Mouse (Mus musculus) hindbrain, embryonic 12.5 days (tissue): ENCODE data around the gene Rhobtb1. TPM values are rescaled to one million over a fixed set of nuclear protein-coding genes. Genes with fewer than 3 reads are reported as not detected.

Experiments used
- ATAC-seq: fragments of 200-750 bp; cut with Nextera tagmentation; 2 replicates; pipeline ENCODE4 v1.8.0; 2017; ENCODE audit warnings: moderate TSS enrichment; ENCODE audit not compliant: low FRiP score
- H3K27ac ChIP-seq: fragments of 300-500 bp; sonication (generic); 2 replicates; pipeline ENCODE4 v1.5.1; 2016; ENCODE audit warnings: mild to moderate bottlenecking
- H3K27me3 ChIP-seq: fragments of 300-500 bp; sonication (generic); 2 replicates; pipeline ENCODE4 v1.6.1; 2016; ENCODE audit warnings: mild to moderate bottlenecking
- H3K36me3 ChIP-seq: fragments of 300-500 bp; sonication (generic); 2 replicates; pipeline ENCODE4 v1.6.1; 2016; ENCODE audit warnings: mild to moderate bottlenecking
- H3K4me1 ChIP-seq: fragments of 300-500 bp; sonication (generic); 2 replicates; pipeline ENCODE4 v1.6.1; 2016
- H3K4me2 ChIP-seq: fragments of 300-500 bp; sonication (generic); replicated peaks from 2 replicates; pipeline ENCODE4 v1.6.1; 2016; ENCODE audit warnings: mild to moderate bottlenecking
- H3K4me3 ChIP-seq: fragments of 300-500 bp; sonication (generic); 2 replicates; pipeline ENCODE4 v1.5.1; 2016; ENCODE audit warnings: mild to moderate bottlenecking
- H3K9ac ChIP-seq: fragments of 300-500 bp; sonication (generic); 2 replicates; pipeline ENCODE4 v1.6.1; 2016; ENCODE audit warnings: mild to moderate bottlenecking, moderate library complexity
- H3K9me3 ChIP-seq: fragments of 300-500 bp; sonication (generic); replicated peaks from 2 replicates; pipeline ENCODE4 v1.6.1; 2016; ENCODE audit warnings: mild to moderate bottlenecking
- WGBS: fragments of 180-500 bp; shearing (Covaris S2); methylation state at CpG from one replicate; pipeline ENCODE4 v1.1.7; 2016; 5-methylcytosine and 5-hydroxymethylcytosine counted together
- polyA plus RNA-seq: library from polyadenylated mRNA; unstranded; fragments of >200 nt; fragmentation: Nextera tagmentation; extraction: Ambion mirVana; gene quantifications from 2 replicates; pipeline ENCODE4 v1.2.1, GENCODE M21; 2016

The Rhobtb1 gene
- polyA plus RNA-seq, 1 experiment from 2014 or later: 23.5 TPM

DNA sequence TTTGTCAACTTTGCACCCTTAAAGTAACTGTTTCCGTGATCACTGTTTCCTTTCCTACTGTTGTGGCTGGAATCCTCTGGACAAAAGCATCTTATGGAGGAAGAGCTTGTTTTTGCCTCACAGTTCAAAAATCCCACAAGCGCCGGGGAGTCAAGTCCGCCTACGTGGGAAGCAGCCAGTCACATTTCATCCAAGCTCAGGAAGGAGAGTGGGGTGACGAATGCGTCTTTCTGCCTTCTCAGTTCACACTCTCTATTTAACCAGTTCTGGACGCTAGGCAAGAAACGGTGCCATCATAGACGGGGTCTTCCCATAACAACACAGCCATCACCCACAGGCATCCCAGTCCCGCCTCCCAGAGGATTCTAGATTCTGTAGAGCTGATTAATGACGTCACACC is 15.3 kb downstream of the Rhobtb1 start:
- no peak for ATAC-seq
- Histone ChIP-seq H3K9me3 (no peaks in the 10 kb centered on the region), H3K27ac (no peak overlapping the region), H3K9ac (no peak overlapping the region), H3K36me3 (no peaks in the 10 kb centered on the region), H3K27me3 (no peaks in the 10 kb centered on the region), H3K4me3 (no peak overlapping the region), H3K4me2 (no peak overlapping the region), H3K4me1 (no peaks in the 10 kb centered on the region)
- WGBS: 86% methylated on average over 12 of the region's 12 CpGs

DNA sequence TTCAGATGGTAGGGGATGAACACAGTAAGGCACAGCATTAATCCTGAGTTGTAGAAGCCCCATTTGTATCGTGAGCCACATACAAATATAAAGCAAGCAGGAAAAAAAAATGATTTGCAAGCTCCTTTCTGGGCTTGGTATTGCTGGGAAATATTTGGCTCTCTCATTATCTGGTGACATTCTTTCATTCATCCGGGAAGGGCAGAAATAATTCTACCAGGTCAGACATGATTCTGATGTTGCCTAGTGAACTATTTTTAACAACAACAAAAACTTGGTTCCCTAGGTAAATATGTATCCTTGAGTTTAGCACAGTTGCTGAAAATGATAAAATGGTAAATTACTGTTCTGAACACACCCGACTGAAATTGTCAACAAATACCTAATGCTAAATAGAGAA is 21.2 kb downstream of the Rhobtb1 start:
- Histone ChIP-seq H3K36me3 (no peaks in the 10 kb centered on the region), H3K4me3 (no peak overlapping the region), H3K4me1 (no peaks in the 10 kb centered on the region), H3K27me3 (no peaks in the 10 kb centered on the region), H3K9me3 (no peaks in the 10 kb centered on the region), H3K4me2 (no peak overlapping the region), H3K27ac (no peak overlapping the region), H3K9ac (no peak overlapping the region)
- no peak for ATAC-seq
- 88% methylated on average over 3 of the region's 3 CpGs for WGBS

DNA sequence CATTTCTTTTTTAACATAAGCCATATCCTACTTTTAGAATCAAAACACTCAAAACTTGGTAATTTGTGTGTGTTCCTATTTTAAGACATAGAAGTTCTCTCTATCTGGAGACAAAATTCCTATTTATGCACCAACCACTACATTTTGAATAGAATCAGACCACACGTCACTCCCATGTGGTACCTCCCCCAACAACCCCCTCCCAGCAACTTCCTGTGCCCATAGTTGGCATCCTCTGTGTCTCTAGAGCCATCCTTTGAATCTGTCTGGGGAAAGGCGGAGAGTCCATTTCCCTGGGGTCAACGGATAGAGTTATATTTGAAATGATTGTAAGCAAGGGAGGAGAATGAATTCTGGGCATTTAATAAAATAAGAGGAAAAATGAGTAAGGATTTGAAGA is 24.9 kb downstream of the Rhobtb1 start:
- Histone ChIP-seq H3K4me3 (no peak overlapping the region), H3K36me3 (no peaks in the 10 kb centered on the region), H3K9me3 (no peaks in the 10 kb centered on the region; the same call in 1 of the 2 replicates), H3K27ac (no peak overlapping the region), H3K9ac (no peak overlapping the region), H3K4me2 (no peak overlapping the region), H3K4me1 (no peaks in the 10 kb centered on the region), H3K27me3 (no peaks in the 10 kb centered on the region)
- WGBS: 82% methylated on average over 3 of the region's 3 CpGs
- ATAC-seq: no peak

DNA sequence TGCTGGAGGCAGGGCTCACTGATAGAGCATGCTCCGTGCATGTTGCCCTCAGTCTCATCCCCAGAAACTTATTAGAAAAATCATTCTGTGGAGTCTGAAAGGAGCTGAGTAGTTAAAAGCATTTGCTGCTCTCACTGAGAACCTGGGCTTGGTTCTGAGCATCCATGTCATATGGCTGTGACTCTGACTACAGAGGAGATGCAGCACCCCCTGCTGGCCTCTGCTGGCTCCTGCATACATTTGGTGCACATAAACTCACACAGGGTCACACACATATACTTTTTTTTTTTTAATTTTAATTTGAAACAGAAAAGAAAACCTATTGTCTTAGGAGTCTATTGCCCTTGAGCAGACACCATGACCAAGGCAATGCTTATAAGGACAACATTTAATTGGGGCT is 28.1 kb downstream of the Rhobtb1 start:
- H3K4me1 ChIP-seq: no peaks in the 10 kb centered on the region
- H3K4me3 ChIP-seq: no peak overlapping the region
- WGBS: 93% methylated on average over 1 of the region's 1 CpGs
- no peak overlapping the region for H3K27ac ChIP-seq
- no peak overlapping the region for H3K9ac ChIP-seq
- H3K4me2 ChIP-seq: no peak overlapping the region
- ATAC-seq: no peak
- no peaks in the 10 kb centered on the region; the same call in 1 of the 2 replicates for H3K9me3 ChIP-seq
- no peaks in the 10 kb centered on the region for H3K27me3 ChIP-seq
- H3K36me3 ChIP-seq: no peaks in the 10 kb centered on the region

DNA sequence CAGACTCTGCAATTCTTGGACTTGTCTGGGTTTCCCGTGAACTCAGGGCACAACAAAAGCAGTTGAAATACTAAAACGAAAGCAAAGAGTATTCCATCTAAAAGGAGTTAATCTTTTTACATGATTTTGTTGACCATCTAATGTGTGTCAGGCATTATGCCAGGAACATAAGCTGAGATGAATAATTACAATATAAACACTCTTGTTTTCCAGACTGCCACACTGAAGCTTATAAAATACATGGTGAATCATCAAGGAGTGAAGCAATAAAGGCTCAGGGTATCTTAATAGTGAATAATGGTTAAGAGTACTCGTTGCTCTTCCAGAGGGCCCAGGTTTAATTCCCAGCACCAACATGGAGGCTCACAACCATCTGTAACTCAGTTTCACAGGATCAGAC is 29.8 kb downstream of the Rhobtb1 start:
- Histone ChIP-seq H3K9ac (no peak overlapping the region), H3K4me3 (no peak overlapping the region), H3K27ac (no peak overlapping the region), H3K9me3 (no peaks in the 10 kb centered on the region; the same call in 1 of the 2 replicates), H3K27me3 (no peaks in the 10 kb centered on the region), H3K36me3 (no peaks in the 10 kb centered on the region), H3K4me1 (no peaks in the 10 kb centered on the region), H3K4me2 (no peak overlapping the region)
- no peak for ATAC-seq
- 87% methylated on average over 3 of the region's 3 CpGs for WGBS

DNA sequence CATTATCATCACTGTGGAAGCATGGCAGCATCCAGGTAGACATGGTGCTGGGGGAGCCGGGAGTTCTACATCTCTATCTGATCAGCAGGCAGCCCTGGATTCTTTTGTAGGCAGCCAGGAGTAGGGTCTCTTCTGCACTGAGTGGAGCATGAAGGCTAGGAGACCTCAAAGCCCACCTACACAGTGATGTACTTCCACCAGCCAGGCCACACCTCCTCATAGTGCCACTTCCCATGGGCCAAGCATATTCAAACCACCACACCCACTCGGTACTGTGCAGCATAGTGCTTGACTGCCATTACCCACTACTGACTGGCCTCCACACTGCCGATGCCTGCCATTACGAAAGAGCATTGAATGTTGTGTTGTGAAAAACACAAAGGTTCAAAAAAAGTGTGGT is 33.7 kb downstream of the Rhobtb1 start:
- H3K9me3 ChIP-seq: no peaks in the 10 kb centered on the region
- H3K36me3 ChIP-seq: no peaks in the 10 kb centered on the region
- no peaks in the 10 kb centered on the region for H3K27me3 ChIP-seq
- no peaks in the 10 kb centered on the region for H3K4me1 ChIP-seq
- H3K9ac ChIP-seq: no peak overlapping the region
- H3K4me2 ChIP-seq: no peak overlapping the region
- no peak for ATAC-seq
- H3K4me3 ChIP-seq: no peak overlapping the region
- no peak overlapping the region for H3K27ac ChIP-seq
- WGBS: 95% methylated on average over 4 of the region's 4 CpGs

DNA sequence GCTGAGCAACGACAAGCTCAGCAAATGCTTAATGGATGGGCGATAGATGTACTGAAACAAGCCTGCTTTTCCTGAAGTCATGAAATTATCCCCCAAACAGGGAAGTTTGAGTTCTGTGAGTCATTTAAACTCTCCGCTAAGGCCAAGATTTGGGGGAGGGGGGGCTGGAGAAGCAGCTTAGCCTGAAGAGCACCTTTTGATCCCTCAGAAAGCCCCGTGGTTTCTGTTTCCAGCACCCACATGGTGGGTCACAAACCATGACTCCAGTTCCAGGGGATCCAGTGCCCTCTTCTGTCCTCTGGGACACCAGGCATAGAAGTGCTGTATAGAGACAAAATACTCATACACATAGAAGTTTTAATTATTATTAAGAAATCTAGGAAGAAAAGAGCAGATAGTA is 34.2 kb downstream of the Rhobtb1 start:
- WGBS: 89% methylated on average over 4 of the region's 4 CpGs
- Histone ChIP-seq H3K4me2 (no peak overlapping the region), H3K27ac (no peak overlapping the region; the same call in 1 of the 2 replicates), H3K36me3 (no peaks in the 10 kb centered on the region), H3K27me3 (no peaks in the 10 kb centered on the region), H3K9me3 (no peaks in the 10 kb centered on the region), H3K4me3 (no peak overlapping the region), H3K4me1 (no peaks in the 10 kb centered on the region), H3K9ac (no peak overlapping the region)
- no peak for ATAC-seq

DNA sequence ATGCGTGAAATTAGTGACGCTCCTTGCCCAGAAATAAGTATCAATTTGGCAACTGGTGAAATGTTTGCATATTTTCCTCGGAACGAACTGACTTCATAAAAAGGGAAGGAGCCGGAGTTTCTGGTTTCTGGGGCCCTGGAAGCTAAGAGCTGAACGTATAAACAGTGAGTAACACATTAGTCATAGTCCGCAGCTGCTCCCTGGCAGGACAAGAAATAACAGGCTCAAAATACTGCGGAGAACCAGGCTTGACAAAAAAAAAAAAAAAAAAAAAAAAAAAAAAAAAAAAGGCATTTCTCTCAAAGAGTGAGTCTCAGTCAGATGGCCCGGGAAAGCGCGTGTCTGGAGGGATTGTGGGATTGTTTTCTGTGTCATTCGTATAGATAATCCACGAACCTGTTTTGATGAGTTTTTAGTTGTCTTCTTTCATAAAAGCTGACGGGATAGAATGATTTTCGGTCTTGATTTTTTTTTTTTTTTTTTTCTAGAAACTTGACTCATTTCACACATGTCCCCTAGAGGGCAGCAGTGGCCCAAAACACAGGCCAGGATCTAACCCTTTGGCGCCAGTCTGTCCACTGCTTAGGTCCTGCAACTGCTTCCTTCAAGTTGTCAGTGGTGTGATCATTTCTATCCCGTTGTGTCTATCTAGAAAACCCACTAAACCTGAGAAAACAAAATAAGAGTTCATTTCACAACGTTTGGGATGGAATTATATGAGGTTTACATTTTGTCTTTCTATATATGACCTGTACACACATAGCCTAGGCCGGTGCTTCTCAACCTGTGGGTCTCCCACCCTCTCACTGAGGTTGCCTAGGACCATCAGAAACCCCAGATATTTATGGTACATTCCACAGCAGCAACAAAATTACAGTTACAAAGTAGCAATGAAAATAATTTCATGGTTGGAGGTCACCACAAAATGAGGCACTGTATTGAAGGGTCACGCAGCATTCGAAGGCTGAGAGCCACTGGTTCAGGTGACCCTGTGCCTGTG is 35.0 kb downstream of the Rhobtb1 start:
- no peak overlapping the region for H3K9ac ChIP-seq
- H3K4me3 ChIP-seq: peak overlapping the region; percentile 21; the same call in 1 of the 2 replicates
- H3K36me3 ChIP-seq: no peaks in the 10 kb centered on the region
- WGBS: 26% methylated on average over 21 of the region's 21 CpGs
- ATAC-seq: 0 out of 2 replicates have a peak, but pooled peaks have one; percentile 60
- H3K27ac ChIP-seq: no peak overlapping the region
- H3K4me1 ChIP-seq: no peaks in the 10 kb centered on the region
- H3K4me2 ChIP-seq: peak overlapping the region; percentile 40
- H3K9me3 ChIP-seq: no peaks in the 10 kb centered on the region
- no peaks in the 10 kb centered on the region for H3K27me3 ChIP-seq

DNA sequence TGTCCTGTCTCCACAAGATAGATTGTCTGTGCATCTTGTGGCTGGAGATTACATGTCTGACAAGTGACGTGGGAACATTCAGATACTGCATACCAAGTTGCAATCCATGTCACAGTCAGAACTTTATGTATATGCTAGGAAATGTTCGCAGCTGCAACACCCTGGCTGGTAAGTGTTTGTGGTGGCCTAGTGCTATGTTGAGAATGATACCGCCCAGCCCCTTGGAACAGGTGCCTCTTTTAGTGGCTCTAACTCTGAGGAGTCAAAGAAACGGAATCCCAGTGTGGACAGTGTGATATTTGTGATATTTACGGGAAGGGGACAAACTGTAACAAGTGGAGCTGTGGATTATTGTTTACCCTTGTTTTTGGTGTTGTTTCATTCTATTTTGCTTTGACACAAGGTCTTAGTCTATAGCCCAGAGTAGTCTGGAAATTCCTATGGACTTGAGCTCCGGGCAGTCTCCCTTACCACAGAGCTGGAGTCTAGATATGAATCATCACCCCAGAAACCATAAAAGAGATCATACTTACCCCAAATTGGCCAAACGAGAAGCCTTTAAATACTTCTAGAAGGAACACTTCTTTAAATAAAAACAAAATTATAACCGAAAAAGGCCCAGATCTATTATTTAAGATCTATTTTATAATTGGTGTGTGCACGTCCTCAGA is 36.7 kb downstream of the Rhobtb1 start:
- WGBS: 86% methylated on average over 9 of the region's 9 CpGs
- no peak overlapping the region for H3K4me2 ChIP-seq
- no peak overlapping the region for H3K9ac ChIP-seq
- no peak overlapping the region for H3K4me3 ChIP-seq
- H3K4me1 ChIP-seq: no peaks in the 10 kb centered on the region
- ATAC-seq: no peak
- H3K27me3 ChIP-seq: no peaks in the 10 kb centered on the region
- no peak overlapping the region for H3K27ac ChIP-seq
- H3K36me3 ChIP-seq: no peaks in the 10 kb centered on the region
- no peaks in the 10 kb centered on the region for H3K9me3 ChIP-seq

DNA sequence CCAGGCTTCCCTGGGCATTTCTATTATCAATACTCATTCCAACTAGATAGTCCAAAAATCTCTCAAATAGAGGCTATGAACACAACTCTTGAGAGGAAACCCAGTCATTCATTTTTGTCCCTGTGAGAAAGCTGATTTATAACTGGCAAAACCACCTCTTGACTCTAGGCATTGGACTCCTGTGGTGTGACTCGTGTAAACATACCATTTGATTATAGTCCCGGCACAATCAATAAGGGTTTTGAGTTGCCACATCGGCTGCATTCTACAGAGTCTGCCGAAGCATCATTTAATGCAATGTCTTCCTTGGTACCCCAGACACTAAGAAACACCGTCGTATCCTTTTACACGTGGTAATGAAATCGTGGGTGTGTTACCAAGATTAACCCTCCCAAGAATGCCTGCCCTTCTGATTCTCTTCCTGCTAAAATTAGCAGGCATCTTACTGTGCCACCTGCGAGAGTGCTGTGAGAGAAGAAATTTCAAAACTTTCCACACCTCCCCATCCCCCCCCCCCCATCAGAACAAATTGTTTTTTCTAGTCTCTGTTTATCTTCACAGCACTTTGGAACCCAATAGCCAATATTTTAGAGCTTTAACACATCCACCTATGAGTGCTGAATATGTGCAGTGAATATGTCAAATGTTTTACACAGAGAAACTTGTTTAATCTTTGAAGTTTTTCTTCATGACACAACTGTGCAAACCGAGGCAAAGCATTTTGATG is 39.4 kb downstream of the Rhobtb1 start:
- Histone ChIP-seq H3K36me3 (no peaks in the 10 kb centered on the region), H3K4me3 (no peak overlapping the region), H3K27me3 (no peaks in the 10 kb centered on the region), H3K27ac (no peak overlapping the region), H3K4me2 (no peak overlapping the region), H3K9ac (no peak overlapping the region), H3K4me1 (no peaks in the 10 kb centered on the region), H3K9me3 (no peaks in the 10 kb centered on the region)
- no peak for ATAC-seq
- 84% methylated on average over 10 of the region's 10 CpGs for WGBS

DNA sequence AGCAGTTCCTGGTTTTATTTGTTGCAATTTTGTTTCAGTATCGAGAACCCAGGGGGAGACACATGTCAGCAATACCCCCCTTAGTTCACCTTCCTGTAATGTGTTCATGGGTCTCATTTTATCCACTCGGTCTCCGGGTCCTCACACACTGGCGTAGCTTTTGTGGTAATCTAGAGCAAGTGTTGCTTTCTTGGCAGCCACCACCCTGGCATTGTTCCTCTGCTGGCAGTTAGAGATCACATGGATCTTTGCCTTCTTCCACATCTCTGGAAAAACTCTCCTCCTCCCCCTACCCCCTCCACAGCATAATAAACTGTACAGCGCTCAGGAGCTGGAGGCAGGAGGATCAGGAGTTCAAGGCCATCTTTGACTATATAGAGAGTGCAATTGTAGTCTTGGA is 41.0 kb downstream of the Rhobtb1 start:
- H3K4me1 ChIP-seq: no peaks in the 10 kb centered on the region
- H3K9me3 ChIP-seq: no peaks in the 10 kb centered on the region
- no peak overlapping the region for H3K4me3 ChIP-seq
- H3K27ac ChIP-seq: no peak overlapping the region
- H3K4me2 ChIP-seq: no peak overlapping the region
- H3K36me3 ChIP-seq: no peaks in the 10 kb centered on the region
- 93% methylated on average over 5 of the region's 5 CpGs for WGBS
- H3K27me3 ChIP-seq: no peaks in the 10 kb centered on the region
- ATAC-seq: no peak
- no peak overlapping the region for H3K9ac ChIP-seq

DNA sequence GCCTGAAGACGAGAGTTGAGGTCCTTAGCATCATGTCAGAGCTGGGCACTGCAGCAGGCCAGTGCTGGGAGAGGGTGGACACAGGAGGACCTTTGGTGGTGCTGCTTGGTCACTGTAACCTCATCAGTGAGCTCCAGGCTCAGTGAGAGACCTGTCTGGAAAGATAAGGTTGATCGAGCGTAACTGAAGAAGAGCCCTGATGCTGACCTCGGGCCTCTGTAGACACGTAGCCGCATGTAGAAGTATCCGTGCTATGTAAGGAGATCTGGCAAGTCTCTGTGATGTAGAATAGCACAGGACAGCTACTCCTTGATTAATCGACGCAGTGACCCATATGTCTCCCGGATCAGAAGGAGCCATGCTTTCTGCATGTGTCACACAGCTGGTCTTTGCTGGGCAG is 42.5 kb downstream of the Rhobtb1 start:
- Histone ChIP-seq H3K27me3 (no peaks in the 10 kb centered on the region), H3K4me3 (no peak overlapping the region), H3K9me3 (no peaks in the 10 kb centered on the region), H3K27ac (no peak overlapping the region), H3K4me2 (no peak overlapping the region), H3K9ac (no peak overlapping the region), H3K4me1 (no peaks in the 10 kb centered on the region), H3K36me3 (no peaks in the 10 kb centered on the region)
- 87% methylated on average over 10 of the region's 10 CpGs for WGBS
- no peak for ATAC-seq
